Mouse (Mus musculus) bone marrow, adult 2 months (tissue): ENCODE data around the gene Gm26602.

Experiments
- CTCF ChIP-seq: fragments of 200-500 bp; IDR thresholded peaks from 2 replicates; pipeline ENCODE4 v1.5.1; 2011; ENCODE audit warnings: low read length, control low read depth; ENCODE audit not compliant: control insufficient read depth, insufficient read depth
- POLR2A ChIP-seq: fragments of 200-500 bp; IDR thresholded peaks from 2 replicates; pipeline ENCODE4 v1.6.1; 2011; ENCODE audit warnings: low read depth, mild to moderate bottlenecking, control low read depth, low read length, borderline replicate concordance; ENCODE audit not compliant: control insufficient read depth

DNA sequence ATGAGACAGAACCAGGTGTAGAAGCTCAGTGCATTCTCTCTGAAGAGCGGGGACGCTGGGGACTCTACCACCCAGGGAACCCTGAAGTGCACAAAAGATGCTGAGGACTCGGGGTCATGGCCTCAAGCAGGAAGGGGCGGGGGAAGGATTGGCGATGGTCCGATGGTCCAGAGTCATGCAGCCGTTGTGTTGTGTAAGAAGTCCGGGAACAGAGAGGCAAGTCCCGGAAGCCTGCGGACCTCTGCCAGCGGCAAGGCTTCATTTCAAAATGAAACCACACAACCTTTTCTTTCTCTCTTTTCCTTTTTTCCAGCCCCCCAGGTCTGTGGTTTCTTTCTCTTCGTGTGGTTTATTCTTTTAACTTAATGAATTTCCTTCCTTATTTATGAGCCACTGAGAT, 32.9 kb upstream of the Gm26602 start:
- no peak for TF ChIP-seq CTCF
- no peak for TF ChIP-seq POLR2A
